Mouse (Mus musculus): Measurements from ENCODE around the gene Ttc9c.

Gene Ttc9c

DNA sequence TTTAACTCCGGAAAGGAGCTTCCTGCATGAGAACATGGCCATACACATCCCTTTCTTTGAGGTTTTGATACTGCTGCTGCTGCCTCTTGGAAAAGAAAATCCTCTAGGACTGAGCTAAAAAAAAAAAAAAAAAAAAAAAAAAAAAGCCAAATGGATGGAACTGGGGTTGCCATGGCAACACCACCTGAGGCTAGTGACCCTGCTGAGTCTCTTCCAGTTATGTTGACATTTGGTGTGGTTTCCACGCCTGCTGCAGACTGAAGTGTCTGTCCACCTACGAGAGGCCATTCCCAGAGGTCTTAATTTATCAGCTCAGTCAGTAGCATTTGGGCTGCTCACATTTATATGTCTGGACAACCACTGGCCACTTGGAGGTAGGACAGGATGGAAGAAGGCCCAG is 30.6 kb downstream of the Ttc9c start:
- intact Hi-C loops (cut with DNase I), result no loop called here

DNA sequence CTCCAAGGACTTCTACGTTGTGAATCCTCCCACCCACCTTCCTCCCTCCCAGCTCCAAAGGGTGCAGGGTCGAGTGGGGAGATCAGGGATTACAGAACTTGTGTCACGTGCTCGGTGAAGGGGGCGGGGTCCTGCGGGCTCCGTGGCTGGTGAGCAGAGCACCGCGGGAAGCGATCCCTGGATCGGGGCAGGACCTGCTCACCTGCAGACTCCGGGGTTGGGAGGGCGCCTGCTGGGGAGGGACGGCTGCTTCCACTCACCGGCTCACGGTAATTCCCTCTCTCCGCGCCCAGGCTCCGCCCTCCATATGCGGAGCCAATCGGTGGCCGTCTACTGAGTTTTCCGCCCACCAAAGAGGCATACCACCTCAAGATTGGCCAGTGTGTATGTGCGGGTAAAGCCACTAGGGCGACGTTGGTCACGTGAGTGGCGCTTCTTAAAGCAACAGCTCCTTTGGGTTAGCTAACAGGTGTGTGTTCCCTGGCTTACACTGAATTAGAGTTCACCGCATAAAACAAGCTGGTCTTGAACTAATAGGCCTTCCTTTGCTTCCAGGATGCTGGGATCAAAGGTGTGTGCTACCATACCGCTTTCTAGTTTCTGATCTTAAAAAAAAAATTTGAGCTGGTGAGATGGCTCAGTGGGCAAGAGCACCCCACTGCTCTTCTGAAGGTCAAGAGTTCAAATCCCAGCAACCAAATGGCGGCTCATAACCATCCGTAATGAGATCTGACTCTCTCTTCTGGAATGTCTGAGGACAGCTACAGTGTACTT is 32.9 kb downstream of the Ttc9c start, which contains the start of gene Taf6l:
Gene Taf6l (minus strand): TSS at position 410 of the 774 bp plus-strand sequence.
- intact Hi-C loops (cut with DNase I), result no loop called here

DNA sequence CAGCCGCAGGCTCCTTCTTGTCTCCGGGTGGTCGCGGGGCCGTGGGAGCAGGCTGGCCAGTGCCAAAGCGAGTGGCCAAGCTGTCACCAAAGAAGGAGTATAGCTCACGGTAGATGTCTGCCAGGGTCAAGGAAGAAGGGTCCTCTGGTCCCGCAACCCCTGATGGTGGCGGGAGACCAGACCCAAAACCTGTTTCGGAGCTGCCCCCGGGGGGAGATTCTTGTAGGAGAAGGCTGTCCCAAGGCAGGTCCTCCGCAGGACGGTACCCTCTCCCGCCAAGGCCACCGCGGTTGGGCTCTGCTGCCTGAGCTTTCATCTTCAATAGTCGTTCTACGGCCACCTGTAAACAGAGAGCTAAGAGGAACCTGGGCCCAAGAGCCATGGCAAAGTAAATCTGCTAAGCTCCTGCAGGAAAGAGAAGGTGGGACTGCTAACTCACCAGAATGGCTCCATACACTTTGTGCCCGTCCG is 44.1 kb downstream of the Ttc9c start:
- intact Hi-C loops (cut with DNase I), result loop anchor here (5.0 kb wide), 1 partner anchor 42 kb away; the partner anchor contains the start of gene Ttc9c

DNA sequence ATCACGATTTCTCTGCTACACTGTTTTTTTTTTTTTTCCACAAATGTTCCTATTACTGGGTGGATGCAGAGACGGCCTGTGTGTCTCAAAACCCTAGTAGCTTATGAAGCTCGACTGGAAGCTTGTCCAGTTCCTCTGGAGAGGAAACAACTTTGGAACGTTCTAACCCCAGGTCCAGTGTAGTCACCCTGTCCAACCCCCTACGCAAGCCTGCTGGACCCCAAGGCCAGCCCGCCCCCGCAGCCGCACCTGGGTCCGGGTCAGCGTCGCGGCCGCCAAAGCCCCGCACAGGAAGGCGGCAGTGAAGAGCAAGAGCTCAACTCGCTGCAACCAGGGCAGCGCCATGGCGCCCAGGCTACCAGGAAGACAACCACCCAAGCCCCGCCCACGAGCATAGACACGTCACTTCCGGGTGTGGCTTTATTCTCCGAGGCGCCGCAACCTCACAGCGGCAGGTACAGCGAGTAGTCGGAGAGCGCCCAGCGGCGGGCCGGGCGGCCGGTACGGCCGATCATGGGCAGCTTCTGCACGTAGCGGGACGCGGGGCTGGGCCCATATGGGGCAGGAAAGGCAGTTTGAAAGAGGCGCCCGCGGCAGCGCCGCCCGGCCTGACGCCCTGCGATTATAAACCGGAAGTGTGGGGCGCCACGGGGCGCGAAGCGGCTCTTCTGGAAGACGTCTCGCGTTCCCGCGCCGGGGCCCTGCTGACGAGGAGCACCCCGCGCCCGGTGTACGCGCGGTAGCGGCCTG is 44.9 kb downstream of the Ttc9c start, which contains the start of gene Tmem179b:
Gene Tmem179b (minus strand): TSS at position 382 of the 750 bp plus-strand sequence.
- intact Hi-C loops (cut with DNase I), result loop anchor here (5.0 kb wide), 1 partner anchor 43 kb away; the partner anchor contains the start of gene Ttc9c

DNA sequence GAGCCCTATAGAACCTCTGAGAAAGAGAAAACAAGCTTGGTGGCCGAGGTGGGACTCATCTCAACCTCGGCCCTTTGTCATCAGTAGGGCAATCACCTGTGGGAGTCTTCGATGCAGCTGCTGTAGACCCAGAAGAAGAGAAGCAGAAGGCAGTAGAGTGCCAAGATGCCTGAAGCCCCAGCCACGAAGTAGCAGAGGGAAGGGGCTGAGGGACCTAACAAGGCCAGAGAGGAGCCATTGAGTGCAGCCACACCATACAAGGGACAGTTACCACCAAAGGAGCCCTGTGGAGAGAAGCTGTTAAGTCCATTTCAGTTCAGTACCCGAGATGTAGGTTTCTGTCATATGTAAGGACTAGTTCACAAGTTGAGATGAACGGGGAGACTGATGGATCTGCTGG is 45.7 kb downstream of the Ttc9c start:
- intact Hi-C loops (cut with DNase I), result loop anchor here (5.0 kb wide), 1 partner anchor 44 kb away; the partner anchor contains the start of gene Ttc9c

DNA sequence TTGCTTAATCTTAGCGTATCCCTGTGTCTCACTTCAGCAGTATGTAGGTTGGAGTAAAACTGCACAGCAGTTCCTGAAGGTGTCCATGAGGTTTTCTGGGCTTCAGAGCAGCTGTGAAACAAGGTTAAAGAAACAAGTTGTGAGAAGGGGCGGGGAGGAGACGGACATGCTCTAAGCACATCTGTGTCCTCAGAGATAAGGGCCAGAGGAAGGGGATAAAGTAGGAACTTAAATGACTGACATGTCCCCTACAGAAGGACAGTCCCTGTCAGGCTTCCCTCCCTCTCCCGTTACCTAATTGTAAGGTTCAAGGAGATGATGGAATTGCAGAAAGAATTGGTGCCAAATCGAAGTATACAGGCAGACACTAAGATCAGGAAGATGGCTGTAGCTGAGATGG is 46.1 kb downstream of the Ttc9c start:
- intact Hi-C loops (cut with DNase I), result loop anchor here (5.0 kb wide), 1 partner anchor 44 kb away; the partner anchor contains the start of gene Ttc9c

DNA sequence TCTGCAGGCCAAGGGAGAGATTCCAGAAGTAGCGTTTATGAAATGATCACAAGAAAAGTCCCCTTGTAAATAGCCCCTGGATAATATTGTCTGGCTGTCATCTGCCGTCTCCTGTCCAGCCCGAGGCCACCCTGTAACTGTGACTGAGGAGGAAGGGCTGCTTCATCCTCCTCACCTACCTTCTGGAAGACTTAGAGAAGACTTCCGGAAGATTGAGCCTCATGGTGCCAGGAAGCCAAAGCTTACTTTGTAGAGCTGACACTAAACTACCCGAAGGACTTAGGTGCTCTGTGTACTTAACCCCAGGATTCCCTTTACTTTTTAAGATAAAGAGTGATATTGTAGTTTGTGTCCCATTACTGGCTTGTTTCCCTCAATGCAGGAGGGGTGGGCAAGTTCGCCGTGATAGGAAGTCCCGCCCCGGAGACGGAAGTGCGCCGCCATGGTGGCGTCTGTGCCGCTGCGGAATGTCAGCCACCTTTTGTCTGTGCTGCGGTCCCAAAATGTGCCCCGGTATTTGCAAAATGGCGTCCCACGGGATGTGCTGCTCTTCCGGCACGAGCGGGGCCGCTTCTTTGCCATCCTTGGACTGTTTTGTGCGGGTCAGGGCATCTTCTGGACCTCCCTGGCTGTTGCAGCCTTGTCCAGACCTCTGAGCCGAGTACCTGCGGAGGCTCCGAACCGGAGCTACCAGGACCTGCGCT is 48.4 kb downstream of the Ttc9c start, which contains the start of gene Tmem223:
Gene Tmem223 (plus strand): TSS at position 430 of the 704 bp plus-strand sequence.
- intact Hi-C loops (cut with DNase I), result loop anchor here (5.0 kb wide), 1 partner anchor 47 kb away; the partner anchor contains the start of gene Ttc9c

DNA sequence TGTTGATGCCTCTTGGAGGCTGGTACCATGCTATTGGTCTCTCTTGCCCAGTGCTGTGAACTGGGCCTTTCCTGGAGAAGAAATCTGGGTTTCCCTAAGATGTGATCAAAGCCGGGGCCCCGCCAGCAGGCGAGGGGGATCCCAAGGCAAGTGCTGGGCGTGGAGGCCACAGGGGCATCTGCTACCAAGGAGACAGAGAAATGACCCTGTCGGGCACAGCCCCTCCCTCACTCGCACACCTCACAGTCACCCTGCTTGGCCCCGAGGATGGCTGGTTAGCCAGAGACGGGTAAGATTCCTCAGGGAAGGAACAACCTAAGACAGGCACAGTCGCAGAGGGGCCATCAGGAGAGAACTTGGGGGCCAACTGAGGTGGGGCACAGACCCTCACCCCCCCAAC is 53.6 kb downstream of the Ttc9c start:
- intact Hi-C loops (cut with DNase I), result no loop called here

DNA sequence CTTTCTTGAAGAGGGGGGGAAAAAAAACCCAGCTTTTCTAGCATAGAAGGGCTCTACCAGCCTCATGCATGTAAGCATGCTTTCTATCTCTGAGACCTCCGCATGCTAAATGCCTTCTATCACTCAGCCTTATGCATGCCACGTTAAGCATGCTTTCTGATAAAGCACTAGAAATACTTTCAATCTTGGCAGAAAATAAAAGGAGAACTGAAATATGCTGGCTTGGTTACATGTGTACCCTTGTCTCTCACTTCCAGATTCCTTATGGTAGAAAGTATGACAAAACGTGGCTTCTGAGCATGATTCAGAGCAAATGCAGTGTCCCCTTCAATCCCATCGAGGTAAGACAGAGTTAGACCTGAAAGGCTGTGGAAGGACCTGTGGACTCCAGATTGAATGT is 55.9 kb downstream of the Ttc9c start:
- intact Hi-C loops (cut with DNase I), result no loop called here

DNA sequence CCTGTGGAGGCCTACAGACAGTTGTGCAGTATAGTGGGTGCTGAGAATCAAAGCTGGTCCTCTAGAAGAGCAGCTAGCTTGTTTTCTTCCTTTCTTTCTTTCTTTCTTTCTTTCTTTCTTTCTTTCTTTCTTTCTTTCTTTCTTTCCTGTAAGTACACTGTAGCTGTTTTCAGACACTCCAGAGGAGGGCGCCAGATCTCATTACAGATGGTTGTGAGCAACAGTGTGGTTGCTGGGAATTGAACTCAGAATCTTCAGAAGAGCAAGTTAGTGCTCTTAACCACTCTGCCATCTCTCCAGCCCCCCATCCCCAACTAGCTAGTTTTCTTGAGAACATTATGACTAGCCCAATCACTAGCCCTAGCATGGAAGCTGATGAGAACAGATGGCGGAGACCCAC is 58.4 kb downstream of the Ttc9c start:
- intact Hi-C loops (cut with DNase I), result no loop called here

Measured in adrenal gland (tissue).